Mouse (Mus musculus) limb, embryonic 11.5 days (tissue): Measurements from ENCODE around the gene Grm4. TPM values are rescaled to one million over a fixed set of nuclear protein-coding genes. Genes with fewer than 3 reads are reported as not detected.

Source experiments
- ATAC-seq: fragments of 200-750 bp; cut with Nextera tagmentation; 2 replicates; pipeline ENCODE4 v1.8.0; 2017; ENCODE audit warnings: low read depth; ENCODE audit not compliant: insufficient number of reproducible peaks, low FRiP score, low TSS enrichment
- DNase-seq: peaks from one replicate; pipeline ENCODE4 v3.0.0-alpha.2; 2015; ENCODE audit warnings: low spot score
- H3K27ac ChIP-seq: fragments of 300-500 bp; sonication (generic); replicated peaks from 2 replicates; pipeline ENCODE4 v1.5.1; 2014; ENCODE audit warnings: low read depth, mild to moderate bottlenecking, low read length
- H3K27me3 ChIP-seq: fragments of 300-500 bp; sonication (generic); 2 replicates; pipeline ENCODE4 v1.6.1; 2014; ENCODE audit warnings: mild to moderate bottlenecking, low read length, mixed read lengths; ENCODE audit not compliant: control insufficient read depth, insufficient read depth
- H3K36me3 ChIP-seq: fragments of 300-500 bp; sonication (generic); 2 replicates; pipeline ENCODE4 v1.6.1; 2014; ENCODE audit warnings: mild to moderate bottlenecking, low read length, moderate library complexity, mixed read lengths; ENCODE audit not compliant: control insufficient read depth, insufficient read depth
- H3K4me1 ChIP-seq: fragments of 300-500 bp; sonication (generic); 2 replicates; pipeline ENCODE4 v1.6.1; 2014; ENCODE audit warnings: low read length, mixed read lengths; ENCODE audit not compliant: control insufficient read depth, insufficient read depth
- H3K4me2 ChIP-seq: fragments of 300-500 bp; sonication (generic); 2 replicates; pipeline ENCODE4 v1.6.1; 2014; ENCODE audit warnings: low read depth, mild to moderate bottlenecking, moderate library complexity; ENCODE audit not compliant: severe bottlenecking
- H3K4me3 ChIP-seq: fragments of 300-500 bp; sonication (generic); 2 replicates; pipeline ENCODE4 v1.5.1; 2014; ENCODE audit warnings: low read depth, low read length
- H3K9ac ChIP-seq: fragments of 300-500 bp; sonication (generic); 2 replicates; pipeline ENCODE4 v1.6.1; 2014; ENCODE audit warnings: mild to moderate bottlenecking, low read length
- H3K9me3 ChIP-seq: fragments of 300-500 bp; sonication (generic); 2 replicates; pipeline ENCODE4 v1.6.1; 2016; ENCODE audit warnings: low read length; ENCODE audit not compliant: control insufficient read depth
- WGBS: fragments of 180-500 bp; shearing (Covaris S2); extraction: QIAGEN DNeasy Blood & Tissue Kit; methylation state at CpG from one replicate; pipeline ENCODE4 v1.1.7; 2014; 5-methylcytosine and 5-hydroxymethylcytosine counted together
- polyA plus RNA-seq: library from polyadenylated mRNA; unstranded; fragments of >200 nt; fragmentation: Nextera tagmentation; extraction: Ambion mirVana; gene quantifications from 2 replicates; pipeline ENCODE4 v1.2.1, GENCODE M21; 2014

Gene Grm4
- polyA plus RNA-seq, 1 experiment from 2014 or later, result 0.23 TPM

- Histone ChIP-seq H3K27me3 (no peaks in the 10 kb centered on the region), H3K4me1 (no peaks in the 10 kb centered on the region), H3K9ac (no peak overlapping the region), H3K4me2 (no peak overlapping the region), H3K4me3 (no peak overlapping the region), H3K27ac (no peak overlapping the region), H3K36me3 (no peaks in the 10 kb centered on the region), H3K9me3 (no peaks in the 10 kb centered on the region)
- DNase-seq, result no peak
- 82% methylated on average over 6 of the region's 6 CpGs for WGBS
- no peak for ATAC-seq
Measured at GRCm38 (mm10) chr17:27527188-27527587, 6.0 kb upstream of the Grm4 start.

GRCm38 (mm10) chr17:27523121-27523520 lies 1.9 kb upstream of the Grm4 start:
- DNase-seq (no peak), ATAC-seq (no peak)
- no peaks in the 10 kb centered on the region for H3K36me3 ChIP-seq
- H3K4me3 ChIP-seq, result no peak overlapping the region
- H3K9ac ChIP-seq, result no peak overlapping the region
- H3K4me1 ChIP-seq, result 0 out of 2 replicates have a peak, but pooled peaks cover 3% of the 10 kb centered on the region
- H3K27me3 ChIP-seq, result peaks cover 16% of the 10 kb centered on the region
- H3K9me3 ChIP-seq, result no peaks in the 10 kb centered on the region
- 55% methylated on average over 7 of the region's 7 CpGs for WGBS
- no peak overlapping the region for H3K27ac ChIP-seq
- no peak overlapping the region for H3K4me2 ChIP-seq

GRCm38 (mm10) chr17:27520557-27520956 lies 646 bp downstream of the Grm4 start:
- H3K4me2 ChIP-seq, result no peak overlapping the region
- WGBS, result 1% methylated on average over 27 of the region's 27 CpGs
- ATAC-seq, result no peak

GRCm38 (mm10) chr17:27518700-27519595 lies 2.3 kb downstream of the Grm4 start:
- WGBS, result 52% methylated on average over 15 of the region's 15 CpGs
- no peak for DNase-seq

More at GRCm38 (mm10) chr17:27520557-27520956, 646 bp downstream of the Grm4 start:
- Histone ChIP-seq H3K4me1 (0 out of 2 replicates have a peak, but pooled peaks cover 3% of the 10 kb centered on the region), H3K9me3 (no peaks in the 10 kb centered on the region), H3K27ac (no peak overlapping the region), H3K36me3 (no peaks in the 10 kb centered on the region), H3K4me3 (no peak overlapping the region), H3K27me3 (peaks cover 23% of the 10 kb centered on the region), H3K9ac (no peak overlapping the region)
- DNase-seq, result peak; percentile 86

DNA sequence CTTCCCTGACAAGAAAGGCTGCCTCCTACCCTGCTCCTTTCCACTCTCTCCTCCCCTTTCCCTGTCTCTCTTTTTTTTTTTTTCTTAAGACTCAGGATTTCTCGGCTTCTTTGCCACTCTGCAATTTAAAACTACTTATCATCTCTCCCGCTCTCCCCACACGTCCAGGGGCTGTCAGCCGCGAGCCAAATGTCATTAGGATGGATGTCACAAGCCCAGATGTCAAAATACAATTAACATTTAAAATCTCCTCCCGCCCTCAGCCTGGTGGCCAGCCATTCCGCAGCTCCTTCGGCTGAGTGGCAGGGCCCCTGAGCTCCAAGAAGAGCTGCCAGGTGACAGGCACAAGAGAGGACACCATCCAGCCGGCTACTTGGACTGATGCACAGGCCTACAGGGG lies 2.9 kb downstream of the Grm4 start:
- H3K36me3 ChIP-seq, result no peaks in the 10 kb centered on the region
- 0 out of 2 replicates have a peak, but pooled peaks cover 5% of the 10 kb centered on the region for H3K4me1 ChIP-seq
- H3K9me3 ChIP-seq, result no peaks in the 10 kb centered on the region
- H3K27ac ChIP-seq, result no peak overlapping the region
- no peak for DNase-seq
- no peak for ATAC-seq
- H3K9ac ChIP-seq, result no peak overlapping the region
- WGBS, result 26% methylated on average over 9 of the region's 9 CpGs
- no peak overlapping the region for H3K4me3 ChIP-seq
- no peak overlapping the region for H3K4me2 ChIP-seq
- peaks cover 46% of the 10 kb centered on the region for H3K27me3 ChIP-seq

More at GRCm38 (mm10) chr17:27518700-27519595, 2.3 kb downstream of the Grm4 start:
- H3K36me3 ChIP-seq, result no peaks in the 10 kb centered on the region
- H3K4me2 ChIP-seq, result no peak overlapping the region
- H3K27ac ChIP-seq, result no peak overlapping the region
- ATAC-seq, result no peak
- peaks cover 39% of the 10 kb centered on the region for H3K27me3 ChIP-seq
- no peak overlapping the region for H3K9ac ChIP-seq
- no peaks in the 10 kb centered on the region for H3K9me3 ChIP-seq
- H3K4me1 ChIP-seq, result 0 out of 2 replicates have a peak, but pooled peaks cover 3% of the 10 kb centered on the region
- no peak overlapping the region for H3K4me3 ChIP-seq

DNA sequence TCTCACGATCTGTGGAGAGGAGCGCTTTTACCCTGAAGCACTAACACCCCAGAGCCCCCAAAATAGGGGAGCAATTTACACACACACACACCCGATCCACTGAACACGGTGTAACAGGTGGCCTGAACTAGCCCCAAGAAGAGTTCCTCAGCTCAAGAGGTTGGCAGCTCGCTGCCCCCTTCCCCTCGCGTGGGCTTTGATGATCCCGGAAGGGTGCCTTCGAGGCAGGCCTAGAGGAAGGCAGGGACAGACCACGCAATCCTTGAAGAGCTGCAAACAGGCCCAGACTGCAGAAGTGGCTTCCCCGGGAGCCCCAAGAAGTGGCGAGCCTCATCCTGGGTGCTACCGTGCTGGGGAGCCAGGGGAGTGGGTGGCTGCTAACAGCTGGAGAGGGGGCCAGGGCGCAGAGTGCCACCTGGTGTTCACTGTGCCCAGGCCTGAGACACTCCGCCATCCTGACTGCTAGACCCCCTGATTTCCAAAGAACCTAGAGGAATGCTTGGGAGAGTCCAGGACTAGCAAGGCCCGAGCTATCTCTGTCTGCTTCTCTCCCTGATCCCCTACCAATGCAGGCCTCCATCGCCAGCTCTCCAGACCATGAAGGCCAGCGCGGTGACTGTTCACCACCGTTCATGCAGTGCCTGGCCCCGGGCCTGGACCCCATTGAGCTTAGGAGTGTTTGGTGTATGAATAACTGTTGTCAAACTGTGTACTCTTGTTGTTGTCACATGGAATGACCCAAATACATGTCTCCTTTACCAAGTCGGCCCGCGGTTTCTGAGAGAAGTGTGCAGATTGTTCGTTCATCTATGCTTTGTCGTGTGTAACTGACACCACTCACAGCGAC lies 7.1 kb downstream of the Grm4 start:
- no peak overlapping the region for H3K27ac ChIP-seq
- peak overlapping the region; percentile 99 for H3K4me2 ChIP-seq
- H3K27me3 ChIP-seq, result peaks cover 65% of the 10 kb centered on the region
- peaks cover 13% of the 10 kb centered on the region for H3K4me1 ChIP-seq
- no peak overlapping the region for H3K9ac ChIP-seq
- ATAC-seq (no peak), DNase-seq (no peak)
- H3K9me3 ChIP-seq, result no peaks in the 10 kb centered on the region
- WGBS, result 34% methylated on average over 27 of the region's 27 CpGs
- no peaks in the 10 kb centered on the region for H3K36me3 ChIP-seq
- H3K4me3 ChIP-seq, result no peak overlapping the region

- Histone ChIP-seq H3K27me3 (peaks cover 64% of the 10 kb centered on the region), H3K9ac (peak overlapping the region; percentile 53), H3K27ac (no peak overlapping the region), H3K4me3 (peak overlapping the region; percentile 44), H3K4me2 (peak overlapping the region; percentile 99), H3K9me3 (no peaks in the 10 kb centered on the region), H3K4me1 (peaks cover 11% of the 10 kb centered on the region), H3K36me3 (no peaks in the 10 kb centered on the region)
- WGBS, result under 1% methylated on average over 52 of the region's 66 CpGs
- DNase-seq, result no peak
- no peak for ATAC-seq
Measured at GRCm38 (mm10) chr17:27513279-27513915, 7.8 kb downstream of the Grm4 start.

DNA sequence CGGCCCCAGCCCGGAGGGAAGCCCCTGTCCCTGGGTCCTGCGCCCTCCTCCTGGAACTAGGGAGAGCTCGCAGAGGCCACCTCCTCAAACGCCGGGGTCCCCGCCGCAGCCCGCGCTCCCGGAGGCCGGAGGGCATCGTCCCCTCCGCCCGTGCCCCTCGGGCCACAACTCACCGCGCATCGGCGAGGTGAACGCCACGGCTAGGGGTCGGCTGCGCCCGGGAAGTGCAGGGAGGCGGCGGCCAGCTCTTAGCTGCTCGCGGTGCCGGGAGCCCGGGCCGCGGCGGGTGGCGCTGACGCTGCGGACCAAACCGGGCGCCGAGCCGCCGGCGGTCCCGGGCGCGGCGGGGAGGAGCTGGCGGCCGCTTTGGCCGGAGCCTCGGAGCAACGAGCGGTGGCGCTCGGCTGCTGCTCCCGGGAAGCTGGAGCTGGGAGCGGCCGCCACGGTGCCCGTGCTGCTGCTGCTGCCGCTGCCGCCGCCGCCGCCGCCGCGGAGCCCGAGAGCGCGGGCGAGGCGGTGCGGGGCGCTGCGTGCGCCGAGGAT lies 8.5 kb downstream of the Grm4 start:
- Histone ChIP-seq H3K4me1 (peaks cover 10% of the 10 kb centered on the region), H3K4me2 (peak overlapping the region; percentile 99), H3K27ac (no peak overlapping the region)

More for the DNA sequence above, 8.5 kb downstream of the Grm4 start:
- H3K9ac ChIP-seq, result peak overlapping the region; percentile 53
- peaks cover 67% of the 10 kb centered on the region for H3K27me3 ChIP-seq
- whole genome bisulfite sequencing, result under 1% methylated on average over 78 of the region's 78 CpGs
- DNase-seq (peak; percentile 50), ATAC-seq (no peak)
- H3K4me3 ChIP-seq, result peak overlapping the region; percentile 44
- no peaks in the 10 kb centered on the region for H3K9me3 ChIP-seq
- H3K36me3 ChIP-seq, result no peaks in the 10 kb centered on the region
